Mouse (Mus musculus) hindlimb bud, embryonic 11.5 days (tissue): ENCODE measurements around the gene Ndrg4.

Source experiments
- DNase-seq: peaks from one replicate; pipeline ENCODE4 v3.0.0-alpha.2; 2012; ENCODE audit warnings: low read depth, low spot score; ENCODE audit errors: extremely low spot score

Ndrg4 gene

GRCm38 (mm10) chr8:95715676-95716531 lies 39.1 kb downstream of the Ndrg4 start, which contains the start of gene Setd6:
TSS of gene Setd6 (plus strand) at chr8:95715881.
- no peak for DNase-seq

- DNase-seq = no peak
Observed at GRCm38 (mm10) chr8:95716546-95717335, 40.0 kb downstream of the Ndrg4 start.

- DNase-seq = no peak
Observed at GRCm38 (mm10) chr8:95727625-95728024, 50.8 kb downstream of the Ndrg4 start.

GRCm38 (mm10) chr8:95738596-95738995 lies 61.8 kb downstream of the Ndrg4 start:
- no peak for DNase-seq

- no peak for DNase-seq
Observed at GRCm38 (mm10) chr8:95741732-95742131, 65.0 kb downstream of the Ndrg4 start.

GRCm38 (mm10) chr8:95748028-95748427 lies 71.2 kb downstream of the Ndrg4 start:
- DNase-seq = no peak

GRCm38 (mm10) chr8:95751924-95752323 lies 75.1 kb downstream of the Ndrg4 start:
- no peak for DNase-seq

GRCm38 (mm10) chr8:95760323-95760722 lies 83.5 kb downstream of the Ndrg4 start:
- no peak for DNase-seq

GRCm38 (mm10) chr8:95764133-95764532 lies 87.4 kb downstream of the Ndrg4 start:
- no peak for DNase-seq
